Mouse (Mus musculus): ENCODE data around the gene Mis18bp1.

DNA sequence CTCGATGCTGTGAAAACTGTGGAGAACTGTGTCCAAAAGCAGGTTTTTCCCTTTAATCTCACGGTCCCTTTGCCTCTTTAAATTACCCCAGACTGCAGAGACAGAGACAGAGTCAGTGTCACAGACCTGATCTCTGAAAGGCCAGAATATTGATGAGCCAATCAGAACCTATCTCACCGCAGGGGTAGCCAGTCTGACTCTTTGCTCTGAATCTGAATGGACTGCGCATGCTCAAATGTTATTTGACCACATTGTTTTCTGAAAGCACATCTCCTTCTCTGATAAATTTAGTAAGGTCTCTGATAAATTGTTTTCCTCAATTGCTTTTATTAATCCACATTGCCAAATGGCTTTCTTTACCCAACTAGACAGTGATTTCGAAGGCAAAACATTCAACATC is 53.0 kb downstream of the Mis18bp1 start:
- TF ChIP-seq CTCF (IDR thresholded peaks at IDR 0.05 in 2 of 3, conservative IDR thresholded peaks at IDR 0.05 in 1 of 3; ENCODE audit: control insufficient read depth in 1 of 3, insufficient read depth in 1 of 3, low read depth in 2 of 3, low read length in 3 of 3, poor library complexity in 1 of 3, severe bottlenecking in 1 of 3) (no peak), POLR2A (IDR thresholded peaks at IDR 0.05; ENCODE audit: control insufficient read depth in 1 of 2, insufficient read depth in 1 of 2, low read depth in 1 of 2, low read length in 2 of 2, poor library complexity in 1 of 2) (no peak), POLR2AphosphoS5 (IDR thresholded peaks at IDR 0.05; ENCODE audit: borderline replicate concordance, low read depth, low read length) (no peak), CHD2 (IDR thresholded peaks at IDR 0.05; ENCODE audit: low read length) (no peak), NRF1 (IDR thresholded peaks at IDR 0.05; ENCODE audit: insufficient read depth, low read depth, low read length, poor library complexity, severe bottlenecking) (no peak), USF1 (IDR thresholded peaks at IDR 0.05; ENCODE audit: low read depth, low read length) (no peak), USF2 (IDR thresholded peaks at IDR 0.05; ENCODE audit: borderline replicate concordance in 1 of 2, insufficient read depth in 1 of 2, low read depth in 1 of 2, low read length in 2 of 2) (no peak), CHD1 (IDR thresholded peaks at IDR 0.05; ENCODE audit: low read depth, low read length) (no peak), EP300 (IDR thresholded peaks at IDR 0.05; ENCODE audit: low read depth in 1 of 2, low read length in 2 of 2) (no peak)

Data from MEL (cell line).